Mouse (Mus musculus): ENCODE data around the gene Capg.
"Not testable (repeated sequence)": the region's sequence is repeated elsewhere in the genome, so short reads cannot be mapped to it uniquely, and the experiment has no call there.

Capg gene

GRCm38 (mm10) chr6:72533555-72533954 lies 10.6 kb upstream of the Capg start:
- DNase-seq, result not testable (repeated sequence)

GRCm38 (mm10) chr6:72534035-72534809 lies 10.0 kb upstream of the Capg start:
- DNase-seq, result peak; percentile 67

DNA sequence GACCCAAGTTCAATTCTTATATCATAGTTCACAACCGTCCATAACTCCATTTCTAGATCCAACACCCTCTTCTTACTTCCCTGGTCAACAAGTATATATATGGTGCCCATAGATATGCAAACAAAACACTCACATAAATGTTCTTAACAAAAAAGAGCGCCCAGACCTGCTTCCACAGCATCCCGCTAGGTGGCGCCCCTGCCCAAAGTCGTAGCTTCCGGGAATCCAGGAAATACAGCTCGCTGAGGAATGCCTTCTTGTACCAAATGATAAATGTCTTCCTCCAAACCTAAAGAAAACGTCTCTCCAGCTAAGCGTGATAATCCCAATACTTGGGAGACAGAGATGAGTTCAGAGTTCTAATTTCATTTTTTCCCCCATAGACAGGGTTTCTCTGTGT lies 9.0 kb upstream of the Capg start:
- peak; percentile 95 for DNase-seq

GRCm38 (mm10) chr6:72537998-72538500 lies 6.1 kb upstream of the Capg start:
- no peak for DNase-seq

GRCm38 (mm10) chr6:72538562-72539031 lies 5.6 kb upstream of the Capg start:
- peak; percentile 86 for DNase-seq

- DNase-seq, result no peak
Observed at GRCm38 (mm10) chr6:72543265-72543850, 833 bp upstream of the Capg start.

DNA sequence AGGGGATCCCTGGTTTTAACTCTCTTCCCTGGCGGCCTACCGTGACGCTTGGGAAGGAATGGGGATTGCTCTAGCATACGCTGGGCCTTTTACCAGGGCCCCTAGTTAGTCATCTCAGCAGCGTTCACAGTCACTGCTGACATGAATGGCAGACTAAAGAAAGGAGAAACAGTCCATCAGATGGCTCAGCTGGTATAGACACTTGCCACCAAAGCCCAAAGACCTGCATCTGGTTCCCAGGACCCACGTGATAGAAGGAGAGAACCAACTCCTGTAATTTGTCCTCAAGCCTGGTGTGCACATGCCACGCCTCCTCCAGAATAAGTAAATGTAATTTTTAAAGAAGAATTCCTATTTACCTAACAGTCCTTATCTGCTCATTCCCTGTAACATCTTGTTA lies 1.2 kb downstream of the Capg start:
- DNase-seq, result no peak

GRCm38 (mm10) chr6:72547121-72547520 lies 2.9 kb downstream of the Capg start:
- no peak for DNase-seq

- no peak for DNase-seq
Observed at GRCm38 (mm10) chr6:72547862-72548261, 3.7 kb downstream of the Capg start.

DNA sequence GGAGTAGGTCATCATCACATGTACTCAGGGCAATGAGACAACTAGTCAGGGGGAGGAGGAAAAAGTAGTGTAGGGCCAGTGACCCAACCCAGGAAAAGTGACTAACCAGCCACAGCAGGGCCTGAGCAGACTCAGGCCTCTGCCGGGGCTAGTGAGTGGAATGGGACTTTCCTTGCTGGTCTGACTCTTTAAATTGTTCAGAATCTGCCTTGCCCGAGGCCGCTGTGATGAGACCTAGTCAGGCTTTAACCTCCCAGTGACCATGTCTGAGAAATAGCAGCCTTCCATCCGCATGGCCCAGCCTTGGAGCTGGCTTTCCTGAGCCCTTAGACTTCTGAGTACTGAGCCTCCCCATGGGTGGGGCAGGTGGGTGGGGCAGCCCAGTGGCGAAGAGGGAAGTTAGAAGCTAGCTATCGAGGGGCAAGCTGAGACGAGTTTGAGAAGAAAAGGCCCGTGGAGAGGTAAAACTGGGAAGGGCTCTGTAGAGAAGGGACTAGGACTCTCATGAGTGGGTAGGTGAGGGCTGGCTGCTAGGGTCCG lies 4.9 kb downstream of the Capg start:
- peak; percentile 54 for DNase-seq

- no peak for DNase-seq
Observed at GRCm38 (mm10) chr6:72550025-72550424, 5.8 kb downstream of the Capg start.

GRCm38 (mm10) chr6:72550503-72551100 lies 6.4 kb downstream of the Capg start:
- DNase-seq, result no peak

GRCm38 (mm10) chr6:72552171-72553078 lies 8.2 kb downstream of the Capg start:
- peak; percentile 64 for DNase-seq

DNA sequence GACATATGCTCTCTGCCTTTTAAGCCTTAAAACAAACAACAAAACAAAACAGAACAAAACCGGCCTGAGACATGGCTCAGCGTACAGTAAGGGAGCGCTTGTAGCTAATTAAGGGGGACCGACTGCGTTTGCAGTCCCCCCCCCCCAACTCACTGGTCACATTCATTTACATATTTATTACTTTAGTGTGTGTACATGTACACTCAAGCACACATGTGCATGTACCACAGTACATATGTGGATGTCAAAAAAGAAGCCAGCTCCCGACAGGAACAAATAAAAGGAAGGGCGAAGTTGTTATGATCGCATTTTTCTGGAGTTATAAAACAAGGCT lies 8.9 kb downstream of the Capg start:
- no peak for DNase-seq

- no peak for DNase-seq
Observed at GRCm38 (mm10) chr6:72560801-72561200, 16.6 kb downstream of the Capg start.

GRCm38 (mm10) chr6:72562486-72562885 lies 18.3 kb downstream of the Capg start:
- DNase-seq, result peak; percentile 22

DNA sequence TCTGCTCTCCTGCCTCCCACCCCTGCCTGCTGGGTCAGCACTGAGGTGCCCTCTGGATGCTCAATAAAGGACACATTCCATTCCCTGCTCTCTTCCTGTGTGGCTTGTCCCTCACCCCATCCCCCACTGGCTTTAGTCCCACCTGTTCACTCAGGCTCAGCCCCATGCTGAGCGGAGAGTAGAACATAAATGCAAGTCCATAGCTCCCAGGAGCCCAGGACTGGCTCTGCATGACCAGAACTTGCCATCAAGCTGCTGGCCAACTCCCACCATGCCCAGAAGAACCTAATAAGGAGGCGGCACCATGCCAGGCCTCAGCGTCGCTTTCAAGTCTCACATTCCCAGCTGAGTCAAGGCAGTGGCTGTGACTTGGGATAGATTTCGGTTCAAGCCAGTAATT lies 18.7 kb downstream of the Capg start:
- DNase-seq, result no peak

DNA sequence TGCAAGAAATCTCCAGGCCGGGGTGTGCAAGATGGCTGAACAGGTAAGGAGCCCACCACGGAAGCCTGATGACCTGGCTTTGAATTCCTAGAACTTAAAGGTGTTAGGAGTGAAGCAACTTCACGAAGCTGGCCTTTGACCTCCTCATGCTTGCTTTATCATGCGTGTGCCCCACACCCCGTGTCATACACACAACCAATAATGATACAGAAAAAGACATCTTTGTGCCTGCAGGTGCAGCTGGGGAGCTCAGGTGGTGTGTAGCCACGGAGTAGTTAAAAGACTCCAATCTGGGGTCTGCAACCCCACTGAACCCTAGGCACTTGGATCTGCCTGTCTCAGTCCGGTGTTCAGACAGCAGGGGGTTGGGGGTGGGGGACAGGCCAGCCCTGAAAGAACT lies 21.3 kb downstream of the Capg start:
- no peak for DNase-seq

GRCm38 (mm10) chr6:72566044-72566443 lies 21.9 kb downstream of the Capg start:
- peak; percentile 90 for DNase-seq

- no peak for DNase-seq
Observed at GRCm38 (mm10) chr6:72567508-72567907, 23.3 kb downstream of the Capg start.

- DNase-seq, result no peak
Observed at GRCm38 (mm10) chr6:72568736-72569135, 24.5 kb downstream of the Capg start.

DNA sequence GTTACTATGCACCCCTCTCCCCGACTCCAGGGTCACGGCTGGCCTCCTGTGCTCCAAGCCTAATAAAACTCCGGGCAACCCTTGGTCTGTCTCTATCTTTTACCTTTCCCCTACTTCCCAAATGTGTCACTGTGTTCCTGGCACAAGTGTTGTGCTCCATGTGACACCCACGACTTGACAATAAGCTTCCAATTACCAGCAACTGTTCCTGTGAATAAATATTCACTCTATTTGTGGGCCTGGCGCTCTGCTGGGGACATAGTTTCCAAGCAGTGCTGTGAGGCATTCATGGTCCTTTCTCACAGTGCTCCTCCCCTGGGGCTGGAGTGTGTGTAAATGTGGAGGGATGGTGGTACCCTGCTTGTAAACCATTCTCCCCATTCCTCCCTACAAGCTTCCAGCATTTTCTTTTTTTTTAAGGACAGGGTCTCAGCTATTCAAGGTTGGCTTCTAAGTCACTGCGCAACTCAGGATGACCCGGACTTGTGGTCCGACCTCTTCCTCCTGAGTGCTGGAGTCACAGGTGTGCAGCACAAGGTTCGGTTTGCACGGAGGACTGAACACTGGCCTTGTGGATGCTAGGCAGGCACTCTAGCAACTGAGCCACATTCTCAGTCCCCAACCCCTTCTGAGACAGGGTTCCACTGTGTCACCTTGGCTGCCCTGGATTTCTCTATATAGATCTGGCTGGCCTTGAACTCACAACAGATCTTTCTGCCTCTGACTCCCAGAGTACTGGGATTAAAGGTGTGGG lies 26.6 kb downstream of the Capg start:
- DNase-seq, result no peak

All from thymus, postnatal 4 days (tissue).